Mouse (Mus musculus): Measurements from ENCODE around the gene Cenpe. TPM values are rescaled to one million over a fixed set of nuclear protein-coding genes. Genes with fewer than 3 reads are reported as not detected.
"Not testable (repeated sequence)": the region's sequence is repeated elsewhere in the genome, so short reads cannot be mapped to it uniquely, and the experiment has no call there.

Gene Cenpe
- 48.6 and 54.1 TPM in 2 replicates for polyA plus RNA-seq (2014; fragmentation: Nextera tagmentation; extraction: Ambion mirVana)

GRCm38 (mm10) chr3:135211805-135212657, at the start of gene Cenpe:
Gene Cenpe, plus strand, starts transcription at chr3:135212537.
- no peak within 1 kb of the TSS for H3K27ac ChIP-seq (replicated peaks; ENCODE audit: low read depth, low read length)
- peak within 1 kb of the TSS; percentile 65 for H3K9ac ChIP-seq (ENCODE audit: low read length)
- DNase-seq (ENCODE audit: low spot score): peak; percentile 96
- H3K27me3 ChIP-seq (ENCODE audit: control insufficient read depth, insufficient read depth, low read length): no peaks in the 10 kb centered on the region
- H3K4me1 ChIP-seq (ENCODE audit: control insufficient read depth, insufficient read depth, low read length): 0 out of 2 replicates have a peak, but pooled peaks cover 5% of the 10 kb centered on the region
- ATAC-seq (ENCODE audit: insufficient number of reproducible peaks, low FRiP score, low TSS enrichment, low read depth): peak; percentile 89
- H3K4me2 ChIP-seq (ENCODE audit: low read depth, severe bottlenecking): peak within 1 kb of the TSS; percentile 84
- H3K9me3 ChIP-seq (ENCODE audit: control insufficient read depth, low read length): no peaks in the 10 kb centered on the region
- peak within 1 kb of the TSS; percentile 73 for H3K4me3 ChIP-seq (ENCODE audit: low read depth, low read length)
- peaks cover 6% of the 10 kb centered on the region; the same call in 1 of the 2 replicates for H3K36me3 ChIP-seq (ENCODE audit: control insufficient read depth, insufficient read depth, low read length)
- WGBS: 8% methylated on average over 29 of the region's 29 CpGs

GRCm38 (mm10) chr3:135171898-135172446, 40.4 kb upstream of the Cenpe start:
- ATAC-seq (ENCODE audit: insufficient number of reproducible peaks, low FRiP score, low TSS enrichment, low read depth) (no peak), DNase-seq (ENCODE audit: low spot score) (no peak)
- 70% methylated on average over 3 of the region's 3 CpGs for WGBS
- no peak overlapping the region for H3K4me3 ChIP-seq (ENCODE audit: low read depth, low read length)
- H3K27me3 ChIP-seq (ENCODE audit: control insufficient read depth, insufficient read depth, low read length): no peaks in the 10 kb centered on the region
- H3K4me2 ChIP-seq (ENCODE audit: low read depth, severe bottlenecking): no peak overlapping the region
- H3K9ac ChIP-seq (ENCODE audit: low read length): no peak overlapping the region
- no peak overlapping the region for H3K27ac ChIP-seq (replicated peaks; ENCODE audit: low read depth, low read length)
- no peaks in the 10 kb centered on the region for H3K36me3 ChIP-seq (ENCODE audit: control insufficient read depth, insufficient read depth, low read length)
- no peaks in the 10 kb centered on the region for H3K9me3 ChIP-seq (ENCODE audit: control insufficient read depth, low read length)
- no peaks in the 10 kb centered on the region for H3K4me1 ChIP-seq (ENCODE audit: control insufficient read depth, insufficient read depth, low read length)

GRCm38 (mm10) chr3:135191861-135192260, 20.5 kb upstream of the Cenpe start:
- 86% methylated on average over 6 of the region's 6 CpGs for WGBS
- H3K36me3 ChIP-seq (ENCODE audit: control insufficient read depth, insufficient read depth, low read length): no peaks in the 10 kb centered on the region
- H3K4me3 ChIP-seq (ENCODE audit: low read depth, low read length): no peak overlapping the region
- no peak overlapping the region for H3K4me2 ChIP-seq (ENCODE audit: low read depth, severe bottlenecking)
- H3K4me1 ChIP-seq (ENCODE audit: control insufficient read depth, insufficient read depth, low read length): no peaks in the 10 kb centered on the region
- ATAC-seq (ENCODE audit: insufficient number of reproducible peaks, low FRiP score, low TSS enrichment, low read depth): no peak
- H3K9me3 ChIP-seq (ENCODE audit: control insufficient read depth, low read length): no peaks in the 10 kb centered on the region
- no peak for DNase-seq (ENCODE audit: low spot score)
- H3K27me3 ChIP-seq (ENCODE audit: control insufficient read depth, insufficient read depth, low read length): no peaks in the 10 kb centered on the region
- H3K9ac ChIP-seq (ENCODE audit: low read length): no peak overlapping the region
- no peak overlapping the region for H3K27ac ChIP-seq (replicated peaks; ENCODE audit: low read depth, low read length)

- not testable (repeated sequence) for H3K4me2 ChIP-seq (ENCODE audit: low read depth, severe bottlenecking); H3K27ac ChIP-seq (replicated peaks; ENCODE audit: low read depth, low read length); H3K4me1 ChIP-seq (ENCODE audit: control insufficient read depth, insufficient read depth, low read length); H3K9me3 ChIP-seq (ENCODE audit: control insufficient read depth, low read length); H3K27me3 ChIP-seq (ENCODE audit: control insufficient read depth, insufficient read depth, low read length); DNase-seq (ENCODE audit: low spot score); ATAC-seq (ENCODE audit: insufficient number of reproducible peaks, low FRiP score, low TSS enrichment, low read depth); H3K36me3 ChIP-seq (ENCODE audit: control insufficient read depth, insufficient read depth, low read length); H3K4me3 ChIP-seq (ENCODE audit: low read depth, low read length); H3K9ac ChIP-seq (ENCODE audit: low read length)
- 95% methylated on average over 2 of the region's 2 CpGs for WGBS
Observed at GRCm38 (mm10) chr3:135198051-135198450, 14.3 kb upstream of the Cenpe start.

GRCm38 (mm10) chr3:135200409-135201303, 11.7 kb upstream of the Cenpe start:
- Histone ChIP-seq H3K27ac (replicated peaks; ENCODE audit: low read depth, low read length) (no peak overlapping the region), H3K4me2 (ENCODE audit: low read depth, severe bottlenecking) (no peak overlapping the region), H3K36me3 (ENCODE audit: control insufficient read depth, insufficient read depth, low read length) (no peaks in the 10 kb centered on the region), H3K9me3 (ENCODE audit: control insufficient read depth, low read length) (no peaks in the 10 kb centered on the region), H3K4me1 (ENCODE audit: control insufficient read depth, insufficient read depth, low read length) (no peaks in the 10 kb centered on the region), H3K9ac (ENCODE audit: low read length) (no peak overlapping the region), H3K4me3 (ENCODE audit: low read depth, low read length) (no peak overlapping the region), H3K27me3 (ENCODE audit: control insufficient read depth, insufficient read depth, low read length) (no peaks in the 10 kb centered on the region)
- 84% methylated on average over 17 of the region's 17 CpGs for WGBS
- no peak for ATAC-seq (ENCODE audit: insufficient number of reproducible peaks, low FRiP score, low TSS enrichment, low read depth)
- DNase-seq (ENCODE audit: low spot score): no peak

GRCm38 (mm10) chr3:135206621-135207020, 5.7 kb upstream of the Cenpe start:
- Histone ChIP-seq H3K9ac (ENCODE audit: low read length) (no peak overlapping the region), H3K27ac (replicated peaks; ENCODE audit: low read depth, low read length) (no peak overlapping the region), H3K4me3 (ENCODE audit: low read depth, low read length) (no peak overlapping the region), H3K27me3 (ENCODE audit: control insufficient read depth, insufficient read depth, low read length) (no peaks in the 10 kb centered on the region), H3K9me3 (ENCODE audit: control insufficient read depth, low read length) (no peaks in the 10 kb centered on the region), H3K4me1 (ENCODE audit: control insufficient read depth, insufficient read depth, low read length) (no peaks in the 10 kb centered on the region), H3K36me3 (ENCODE audit: control insufficient read depth, insufficient read depth, low read length) (no peaks in the 10 kb centered on the region), H3K4me2 (ENCODE audit: low read depth, severe bottlenecking) (no peak overlapping the region)
- DNase-seq (ENCODE audit: low spot score): peak; percentile 47
- 52% methylated on average over 4 of the region's 4 CpGs for WGBS
- ATAC-seq (ENCODE audit: insufficient number of reproducible peaks, low FRiP score, low TSS enrichment, low read depth): no peak

GRCm38 (mm10) chr3:135212658-135213350, 467 bp downstream of the Cenpe start:
- Histone ChIP-seq H3K27me3 (ENCODE audit: control insufficient read depth, insufficient read depth, low read length) (no peaks in the 10 kb centered on the region), H3K4me3 (ENCODE audit: low read depth, low read length) (peak overlapping the region; percentile 73), H3K4me2 (ENCODE audit: low read depth, severe bottlenecking) (peak overlapping the region; percentile 84), H3K9ac (ENCODE audit: low read length) (peak overlapping the region; percentile 65), H3K27ac (replicated peaks; ENCODE audit: low read depth, low read length) (no peak overlapping the region), H3K9me3 (ENCODE audit: control insufficient read depth, low read length) (no peaks in the 10 kb centered on the region), H3K4me1 (ENCODE audit: control insufficient read depth, insufficient read depth, low read length) (0 out of 2 replicates have a peak, but pooled peaks cover 5% of the 10 kb centered on the region), H3K36me3 (ENCODE audit: control insufficient read depth, insufficient read depth, low read length) (peaks cover 9% of the 10 kb centered on the region; the same call in 1 of the 2 replicates)
- WGBS: under 1% methylated on average over 26 of the region's 26 CpGs
- DNase-seq (ENCODE audit: low spot score) (peak; percentile 22), ATAC-seq (ENCODE audit: insufficient number of reproducible peaks, low FRiP score, low TSS enrichment, low read depth) (no peak)

Data from limb, embryonic 11.5 days (tissue).